Mouse (Mus musculus) adrenal gland (tissue): ENCODE measurements at regions not wholly inside any gene's neighbourhood (a gene's known extent, or its start where the extent isn't known, plus 50 kb on each side); places are given as distances from the start of the nearest gene placed in this dataset.

Experiments used
- intact Hi-C: fragments of 180-260 bp; cut with DNase I; formaldehyde crosslinking; loops from one replicate; pipeline ENCODE4 v1.15.1; 2025

DNA sequence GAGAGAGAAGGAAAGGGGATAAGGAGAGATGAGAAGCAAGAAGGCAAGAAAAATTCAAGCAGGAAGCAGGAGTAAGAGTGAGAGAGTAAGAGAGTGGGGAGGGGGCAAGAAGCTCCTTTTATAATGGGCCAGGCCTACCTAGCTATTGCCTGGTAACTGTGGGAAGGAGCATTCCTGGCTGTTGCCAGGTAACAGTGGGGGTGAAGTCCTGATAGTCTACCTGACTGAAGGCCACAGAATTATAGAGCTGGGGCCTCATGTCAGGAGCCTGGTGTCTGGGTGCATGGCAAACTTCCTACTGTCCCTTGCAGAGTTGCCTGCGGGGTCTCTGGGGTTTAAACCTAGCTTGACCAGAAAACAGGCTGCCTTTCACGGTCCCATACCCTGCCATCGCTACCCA is 107.0 kb upstream of the Prep start:
- intact Hi-C loops = no loop called here

DNA sequence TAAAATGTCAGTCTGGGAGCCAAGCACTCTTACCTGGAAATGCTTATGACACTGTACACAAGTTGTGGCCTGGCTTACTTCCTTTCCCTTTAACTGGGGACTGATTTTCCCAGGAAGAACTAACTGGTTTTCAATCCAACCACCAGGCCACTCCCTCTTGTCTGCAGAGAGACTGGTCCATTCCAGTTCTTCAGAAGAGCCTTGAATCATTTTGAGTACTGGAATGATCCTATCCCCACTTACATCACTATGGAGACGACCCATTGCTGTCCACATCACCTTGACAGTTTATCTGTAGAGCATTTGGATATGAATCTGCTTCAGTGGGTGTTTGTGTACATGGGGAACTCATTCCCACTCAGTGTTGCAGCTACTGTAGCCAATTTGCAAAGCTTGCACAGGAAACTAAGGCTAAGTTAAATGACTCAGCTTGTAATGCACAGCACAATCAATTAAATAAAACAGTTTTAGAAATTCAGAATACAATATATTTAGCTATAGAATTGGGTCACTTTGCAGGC is 121.7 kb upstream of the Prep start:
- intact Hi-C loops = no loop called here

DNA sequence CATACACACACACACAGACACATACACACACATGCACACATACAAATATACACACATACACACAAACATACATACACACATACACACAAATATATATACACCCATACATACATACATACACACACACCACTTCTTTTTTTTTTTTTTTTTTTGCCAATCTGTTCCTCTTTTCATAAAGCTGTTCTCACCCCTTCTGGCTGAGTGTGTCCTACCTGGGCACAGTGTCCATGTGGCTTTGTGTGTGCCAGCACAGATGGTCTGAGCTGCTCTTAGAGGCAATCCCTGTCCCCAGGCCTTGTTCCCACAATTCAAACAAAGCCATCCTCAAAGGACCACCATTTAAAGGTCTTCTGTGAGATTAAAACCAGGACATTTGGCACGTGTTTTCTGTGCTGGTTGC is 127.6 kb upstream of the Prep start:
- intact Hi-C loops = no loop called here

DNA sequence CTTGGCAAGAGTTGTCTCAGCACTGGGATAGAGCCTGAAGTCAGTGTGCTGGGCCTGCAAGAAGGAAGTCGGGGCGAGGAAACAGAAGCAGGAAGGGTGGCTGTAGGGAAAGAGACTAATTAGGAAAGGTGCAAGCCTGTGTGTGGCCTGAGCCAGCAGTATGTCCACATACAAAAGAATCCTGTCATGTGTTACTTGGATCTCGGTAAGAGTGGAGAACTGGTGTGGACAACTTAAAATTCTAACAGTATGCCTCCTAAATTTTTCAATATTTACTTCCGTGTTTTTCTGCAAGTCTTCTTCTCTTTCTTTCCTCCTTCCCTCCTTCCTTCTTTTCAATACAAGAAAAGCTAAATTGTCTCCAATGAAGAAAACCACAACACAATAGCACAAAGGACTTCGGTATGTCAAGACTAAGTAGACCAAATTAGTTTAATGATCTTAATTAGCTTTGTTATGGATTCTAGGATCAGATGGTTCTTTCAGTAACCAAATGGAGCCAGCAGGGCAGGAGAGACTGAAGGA is 130.0 kb upstream of the Prep start:
- intact Hi-C loops = no loop called here

DNA sequence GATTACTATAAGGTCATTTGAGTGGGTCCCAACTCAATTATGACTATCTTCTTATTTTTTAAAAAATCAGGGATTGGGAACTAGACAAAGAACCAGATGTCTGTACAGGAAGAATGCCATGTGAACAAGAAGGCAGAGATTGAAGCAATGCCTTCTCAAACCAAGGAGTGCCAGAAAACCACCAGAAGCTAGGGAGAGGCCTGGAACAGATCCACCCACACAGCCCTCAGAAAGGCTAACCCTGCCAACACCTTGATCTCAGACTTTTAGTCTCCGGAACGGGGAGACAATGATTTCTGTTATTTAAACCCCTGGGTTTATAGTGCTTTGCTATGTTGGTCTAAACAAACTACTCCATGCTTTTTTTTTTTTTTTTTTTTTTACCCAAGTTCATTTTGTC is 136.2 kb upstream of the Prep start:
- intact Hi-C loops = no loop called here

DNA sequence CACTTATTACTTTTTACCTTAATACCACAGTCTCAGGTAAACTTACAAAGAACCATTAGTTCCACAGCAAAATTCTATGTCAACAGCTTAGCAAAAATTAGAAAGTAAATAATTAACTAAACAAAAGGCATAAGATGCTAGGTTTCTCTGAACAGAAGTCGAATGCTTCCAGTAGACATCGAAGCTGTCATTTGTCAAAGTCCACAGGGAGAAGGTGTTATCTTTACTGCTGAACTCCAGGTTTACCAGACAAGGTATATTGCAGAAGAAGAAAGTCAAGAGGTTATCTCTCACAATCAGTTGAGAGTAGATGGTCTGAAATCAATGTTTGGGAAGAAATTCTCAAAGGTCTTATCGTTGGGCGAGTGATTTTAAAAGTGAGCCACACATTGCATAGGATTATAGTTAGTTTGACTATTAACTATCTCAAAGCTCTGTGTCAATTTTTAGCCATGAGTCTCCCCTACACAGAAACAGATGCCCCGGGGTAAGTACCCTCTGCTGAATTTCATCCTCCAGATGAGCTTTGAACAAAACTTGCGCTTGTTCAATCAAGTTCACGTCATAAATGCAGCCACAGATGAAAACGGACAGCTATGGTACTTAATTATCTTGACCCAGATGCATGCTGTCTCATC is 153.1 kb upstream of the Prep start:
- intact Hi-C loops = no loop called here

DNA sequence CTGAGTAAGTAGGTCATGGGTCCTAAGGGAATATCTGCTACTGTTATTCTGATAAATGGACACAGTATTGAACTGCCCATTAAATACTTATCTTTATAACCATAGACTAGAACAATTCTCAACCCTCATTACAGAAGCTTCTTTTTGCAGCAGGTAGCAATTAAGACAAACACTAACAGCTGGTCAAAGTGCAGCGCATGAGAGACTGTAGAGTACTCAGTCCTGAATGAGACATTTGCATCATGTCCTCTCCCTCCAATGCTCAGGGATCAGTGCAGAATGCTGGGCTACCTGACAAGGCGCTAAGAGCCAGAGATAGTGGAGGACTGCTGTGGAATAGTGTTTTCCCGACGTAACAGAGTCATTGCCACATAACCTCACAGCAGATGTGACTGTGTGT is 162.5 kb upstream of the Prep start:
- intact Hi-C loops = no loop called here

DNA sequence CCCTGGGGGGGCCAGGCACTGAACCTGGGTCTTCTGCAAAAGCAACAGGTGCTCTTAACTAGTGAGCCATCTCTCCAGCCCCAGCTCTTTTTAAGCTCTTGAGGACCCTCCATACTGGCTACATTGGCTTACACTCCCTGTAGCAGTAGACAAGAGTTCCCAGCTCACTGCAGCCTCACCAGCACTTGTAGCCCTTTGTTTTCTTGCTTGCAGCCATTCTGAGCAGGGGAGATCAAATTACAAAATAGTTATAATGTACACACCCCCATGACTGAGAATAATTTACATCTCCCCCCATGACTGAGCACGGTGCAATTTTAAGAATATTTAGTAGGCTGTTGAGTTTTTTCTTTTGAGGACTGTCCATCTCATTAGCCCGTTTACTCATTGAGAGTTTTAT is 165.8 kb upstream of the Prep start:
- intact Hi-C loops = no loop called here

DNA sequence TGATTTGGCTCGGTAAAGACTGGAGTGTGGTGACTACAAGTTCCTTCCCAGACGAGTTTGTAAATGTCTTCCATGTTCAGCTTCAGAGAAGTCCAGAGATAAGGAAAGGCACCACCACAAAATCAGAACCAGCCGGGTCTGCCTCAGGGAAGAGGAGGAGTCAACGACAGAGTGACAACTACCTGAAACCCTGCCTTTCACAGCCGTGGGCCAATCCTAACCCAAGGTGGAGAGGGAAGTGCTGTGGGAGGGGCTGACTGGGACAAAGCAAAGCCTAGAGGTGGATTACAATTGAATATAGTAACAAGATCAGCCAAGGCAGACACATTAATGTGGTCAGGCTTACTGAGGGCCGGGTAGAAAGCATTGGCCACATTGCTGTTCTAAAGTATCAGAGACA is 174.9 kb upstream of the Prep start:
- intact Hi-C loops = no loop called here

DNA sequence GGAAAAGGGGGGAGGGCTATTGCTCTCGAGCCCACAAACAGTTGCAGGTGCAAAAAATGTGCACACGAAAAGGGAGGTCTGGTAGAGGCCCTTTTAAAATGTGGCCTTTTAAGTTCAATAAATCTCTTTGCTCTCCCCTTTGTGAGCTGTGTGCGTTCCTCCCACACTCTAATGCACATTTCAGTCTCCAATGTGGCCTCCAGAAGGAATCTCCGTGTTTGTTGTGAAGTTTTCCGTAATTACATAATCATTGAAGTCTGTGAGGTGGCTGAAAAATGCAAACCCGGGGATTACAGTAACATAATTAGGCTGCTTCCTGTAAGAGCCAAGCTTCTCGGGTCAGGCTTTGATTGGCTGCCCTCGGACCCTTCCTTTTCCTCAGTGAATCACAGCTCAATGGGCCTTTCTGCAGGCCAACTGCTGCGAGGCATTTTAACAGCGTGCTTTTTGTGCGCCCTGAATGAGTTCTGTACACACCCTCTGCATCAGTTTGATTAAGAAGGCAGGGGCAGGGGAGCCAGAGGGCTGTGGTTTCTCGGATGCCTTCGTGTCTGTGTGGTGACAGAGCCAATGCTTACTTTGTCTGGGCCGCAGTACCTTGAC is 179.8 kb upstream of the Prep start:
- intact Hi-C loops = no loop called here

DNA sequence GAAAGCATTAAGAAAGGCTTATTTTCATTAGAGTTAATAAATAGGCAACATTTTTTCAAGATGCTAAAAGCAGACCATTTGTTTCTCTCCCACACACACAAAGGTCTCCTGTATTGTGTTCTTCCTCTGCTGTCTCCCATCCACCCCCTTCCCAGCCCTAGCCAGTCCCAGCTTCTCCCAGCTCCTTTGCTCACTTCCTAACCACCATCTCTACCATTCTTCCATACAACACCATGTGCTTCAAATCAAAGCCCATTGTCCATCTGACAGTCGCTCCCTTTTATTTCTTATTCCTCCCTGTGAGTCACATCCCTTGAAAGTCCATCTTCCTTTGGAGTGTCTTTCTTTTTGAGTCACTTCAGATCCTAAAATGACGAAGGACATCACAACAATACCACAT is 185.0 kb upstream of the Prep start:
- intact Hi-C loops = no loop called here

DNA sequence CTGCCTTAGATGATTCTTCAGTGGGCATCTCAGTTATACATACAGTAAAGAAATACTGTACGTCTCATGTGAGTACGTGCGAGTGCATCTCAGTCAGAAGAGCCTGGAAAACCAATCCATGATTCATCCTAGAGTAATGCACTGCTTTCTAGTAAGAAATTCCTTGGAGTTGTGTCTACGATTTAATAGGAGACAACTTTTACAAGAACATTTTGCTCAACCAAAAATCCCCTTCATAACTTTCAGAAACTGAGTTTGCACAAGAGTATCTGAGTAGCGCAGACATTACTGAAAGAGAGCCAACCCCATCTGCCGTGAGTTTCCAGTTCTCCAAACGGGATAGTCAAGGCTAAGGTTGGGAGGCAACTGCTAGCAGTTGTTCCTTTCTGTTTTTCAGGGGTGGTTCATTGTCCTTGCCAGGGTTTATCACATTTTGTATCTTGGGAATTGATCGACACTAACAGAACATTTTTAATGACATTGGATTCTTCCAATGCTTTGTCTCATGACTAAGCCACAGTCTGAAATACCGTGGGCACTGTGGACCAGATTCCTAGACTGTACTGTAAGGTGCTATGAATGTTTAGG is 189.8 kb upstream of the Prep start:
- intact Hi-C loops = no loop called here

DNA sequence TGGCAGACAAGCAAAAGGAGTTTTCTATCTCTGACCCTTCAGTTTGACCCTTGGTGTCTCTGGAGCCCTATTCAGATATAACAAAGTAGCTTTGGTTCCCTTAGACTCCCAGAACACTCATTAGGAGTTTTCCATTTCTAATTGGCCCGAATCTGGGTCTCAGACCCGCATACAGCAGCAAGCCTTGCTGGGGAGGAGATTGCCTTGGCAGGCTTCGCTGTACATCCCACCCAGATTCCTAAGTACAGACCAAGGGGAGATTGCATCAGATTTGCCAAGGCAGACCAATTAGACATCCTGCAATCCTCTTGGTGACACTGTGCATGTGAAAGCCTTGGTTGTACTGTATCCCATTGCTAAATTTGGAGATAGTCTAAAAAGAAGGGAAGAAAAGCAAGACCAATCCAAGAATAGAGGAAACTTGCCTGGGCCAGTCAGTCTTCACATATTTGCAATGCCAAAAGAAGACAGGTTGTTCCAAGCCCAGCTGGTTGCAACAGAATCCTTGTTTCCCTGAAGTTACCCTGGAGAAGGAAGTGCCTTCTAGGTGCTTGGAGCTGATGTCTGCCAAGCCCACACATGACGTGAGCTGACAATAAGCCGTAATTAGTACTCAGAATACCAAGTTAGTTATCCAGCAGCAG is 193.2 kb upstream of the Prep start:
- intact Hi-C loops = no loop called here

DNA sequence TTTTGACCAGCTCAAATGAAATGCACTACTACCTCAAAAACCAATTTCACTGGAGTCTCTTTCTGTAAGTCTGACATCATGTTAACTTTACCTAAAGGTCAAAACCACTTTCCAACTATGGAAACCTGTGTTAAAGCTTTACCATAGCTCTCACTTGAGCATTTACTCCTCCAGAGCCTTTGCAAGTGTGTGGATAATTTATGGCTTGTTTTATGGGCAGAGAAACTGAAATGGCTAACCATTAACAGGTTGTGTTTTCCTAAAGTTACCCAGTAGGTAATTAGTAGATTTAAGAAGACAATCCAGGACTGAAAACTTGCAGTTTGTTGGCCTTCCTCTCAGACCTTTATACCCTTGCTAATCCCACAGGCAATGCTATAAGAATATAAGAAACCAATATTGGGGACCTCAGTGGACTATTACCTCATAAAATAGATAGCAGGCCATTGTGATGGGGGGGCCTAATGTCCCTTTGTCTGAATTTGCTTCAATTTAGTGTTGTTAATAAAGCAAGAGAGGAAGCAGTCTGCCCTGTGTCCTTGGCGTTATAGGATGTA is 202.7 kb upstream of the Prep start:
- intact Hi-C loops = no loop called here

DNA sequence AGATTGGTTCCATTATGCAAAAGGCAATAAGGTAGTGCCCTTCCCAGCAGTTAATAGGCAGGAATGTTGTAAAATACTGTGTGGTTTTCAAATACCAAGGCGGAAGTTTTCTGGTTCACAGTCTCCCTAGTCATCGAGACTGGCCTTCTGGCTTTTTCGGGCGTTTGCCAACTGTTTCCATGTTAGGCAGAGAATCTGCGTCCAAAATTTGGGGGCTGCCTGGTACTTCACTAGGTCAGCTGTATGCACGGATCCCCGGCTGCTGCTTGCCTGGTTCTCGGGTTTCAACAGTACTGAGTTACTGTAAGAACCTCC is 204.7 kb upstream of the Prep start:
- intact Hi-C loops = no loop called here

DNA sequence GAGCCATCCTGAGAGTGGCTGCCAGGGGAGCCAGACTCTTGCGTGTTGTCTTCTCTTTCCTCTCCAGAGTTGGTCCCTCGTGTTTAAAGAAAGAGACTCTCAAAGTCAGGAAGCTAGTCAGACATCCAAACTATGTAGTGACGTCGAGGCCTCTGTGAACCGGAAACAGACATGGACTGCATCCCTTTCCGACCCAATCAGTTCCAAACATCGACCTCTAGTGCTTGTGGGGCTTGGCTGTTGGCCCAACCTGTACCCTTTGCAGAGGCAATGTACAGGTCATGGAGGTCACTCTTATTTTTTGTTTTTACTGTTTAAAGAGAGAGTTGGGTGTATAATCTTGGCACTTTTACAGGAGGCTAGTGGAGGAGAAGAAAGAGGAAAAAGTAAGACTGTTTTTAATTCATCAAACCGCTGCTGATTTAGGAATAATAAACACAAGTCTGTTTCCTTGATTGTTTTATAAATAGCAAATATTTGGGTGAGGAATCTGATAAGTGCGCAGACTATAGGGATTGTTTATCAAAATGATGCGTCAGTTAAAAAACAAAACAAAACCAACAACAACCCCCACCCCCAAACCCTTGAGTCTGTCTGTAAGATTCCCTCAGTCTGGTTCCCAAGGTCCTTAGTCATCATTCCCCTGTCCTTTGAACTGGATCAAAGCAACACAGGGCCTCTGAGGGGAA is 205.2 kb upstream of the Prep start:
- intact Hi-C loops = no loop called here

DNA sequence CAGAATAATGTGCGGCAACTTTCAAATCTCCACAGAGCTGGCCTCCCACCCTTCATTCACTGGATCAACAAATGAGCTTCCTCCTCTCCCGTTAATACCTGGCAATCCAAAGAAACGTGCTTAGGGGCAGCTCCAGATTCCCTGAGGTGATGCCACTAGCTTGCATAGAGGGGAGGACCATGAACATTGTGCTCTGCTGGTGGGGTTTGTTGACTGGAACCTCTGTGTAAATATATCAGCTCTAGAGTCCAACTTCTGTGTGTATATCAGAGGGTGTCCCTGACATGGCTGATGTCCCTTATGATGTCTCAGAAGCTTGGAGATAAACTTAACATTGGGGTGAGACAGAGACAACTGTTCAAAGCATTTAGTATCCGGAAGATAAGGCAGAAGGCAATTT is 209.6 kb upstream of the Prep start:
- intact Hi-C loops = no loop called here

DNA sequence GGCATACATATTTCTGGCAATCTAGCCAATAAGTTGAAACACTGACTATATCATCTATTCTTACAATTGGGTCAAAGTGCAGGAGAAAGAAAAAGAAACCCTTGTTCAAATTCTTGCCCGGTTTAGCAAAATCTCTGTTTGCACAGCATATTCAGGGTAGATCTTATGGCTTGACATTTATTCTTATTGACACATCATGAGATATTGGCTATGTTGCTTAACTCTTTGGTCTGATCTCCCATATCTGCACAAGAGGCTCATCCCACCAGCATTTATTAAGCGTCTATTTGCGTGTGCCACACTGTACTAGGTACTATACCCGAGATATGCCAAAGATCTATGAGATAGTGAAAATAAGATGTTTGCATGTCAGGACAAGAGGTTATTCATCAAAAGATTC is 212.9 kb upstream of the Prep start:
- intact Hi-C loops = no loop called here

DNA sequence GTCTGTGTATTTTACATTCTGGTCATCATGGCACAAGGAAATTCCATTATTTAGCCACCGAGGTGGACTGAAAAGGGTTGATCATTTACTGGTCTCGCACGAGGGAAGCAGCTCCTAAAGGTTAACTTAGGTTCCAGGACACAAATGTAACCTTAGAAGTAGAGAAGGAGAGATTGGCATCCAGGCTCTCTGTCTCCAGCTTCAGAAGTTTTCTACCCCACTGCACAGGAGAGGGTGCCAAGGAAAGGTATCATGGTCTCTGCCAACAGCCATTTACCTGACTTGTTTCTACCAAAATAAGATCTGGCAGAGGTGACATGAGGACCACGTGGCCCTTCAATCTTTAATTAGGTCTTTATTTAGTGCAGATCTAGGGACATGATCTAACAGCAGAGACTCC is 218.0 kb upstream of the Prep start:
- intact Hi-C loops = no loop called here

DNA sequence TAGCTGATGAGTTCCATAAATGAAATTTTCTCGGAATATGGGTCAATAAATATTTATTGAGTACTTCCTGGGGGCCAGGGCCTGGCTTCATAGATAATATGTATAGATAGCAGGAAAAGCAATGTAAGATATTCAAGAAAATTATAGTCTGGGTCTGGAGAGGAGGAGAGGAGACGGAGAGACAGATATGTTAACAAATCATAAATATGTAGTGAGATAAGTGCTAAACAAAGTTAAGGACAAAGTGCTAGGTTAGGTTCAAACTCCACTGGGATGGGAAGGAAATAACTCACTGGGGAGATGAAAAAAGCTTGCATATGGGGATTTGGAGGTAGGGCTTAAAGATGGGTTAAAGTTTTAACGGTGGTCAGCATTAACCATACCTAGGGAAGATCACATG is 220.2 kb upstream of the Prep start:
- intact Hi-C loops = no loop called here

DNA sequence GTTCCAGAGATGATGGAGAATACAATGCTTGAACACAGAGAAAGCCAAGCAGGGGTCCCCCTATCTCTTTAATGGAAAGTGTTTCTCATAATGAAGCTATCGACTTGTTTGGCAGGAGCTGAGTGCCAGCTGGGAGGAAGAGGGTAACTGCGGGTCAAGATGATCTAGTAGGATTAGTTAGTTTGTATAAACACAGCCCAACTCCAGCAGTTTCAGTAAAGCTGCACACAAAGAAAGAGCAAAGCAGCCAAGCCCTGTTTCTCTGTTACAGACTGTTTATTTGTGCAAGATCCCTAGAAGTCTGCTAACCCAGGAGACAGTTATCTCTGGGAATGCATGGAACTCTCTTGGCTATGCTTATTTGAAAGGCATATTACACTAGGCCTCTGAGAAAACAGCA is 220.9 kb upstream of the Prep start:
- intact Hi-C loops = no loop called here

DNA sequence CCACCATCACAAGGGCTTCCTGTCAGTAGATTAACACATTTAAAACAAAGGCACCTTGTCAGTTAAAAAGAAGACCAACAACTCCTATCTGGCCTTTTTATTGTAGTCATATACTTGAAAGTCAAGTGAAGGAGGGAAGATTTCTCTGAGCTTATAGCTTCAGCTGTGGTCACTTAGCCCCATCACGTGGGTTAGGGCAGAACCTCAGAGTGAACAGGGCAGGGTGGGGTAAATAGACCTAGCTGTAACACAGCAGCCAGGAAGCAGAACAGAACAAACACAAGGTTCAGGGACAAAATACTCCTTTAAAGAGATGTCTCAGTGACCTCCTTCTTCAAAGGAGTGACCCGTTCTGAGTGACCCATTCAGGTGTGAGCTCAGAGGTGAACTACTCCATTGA is 226.6 kb upstream of the Prep start:
- intact Hi-C loops = no loop called here
